Mouse (Mus musculus) bone marrow macrophage, adult 2 months (primary cell): ENCODE results near the gene Mrnip.
A peak's percentile ranks its signal among the peaks of the same experiment; 100 is the strongest.

Experiments
- CTCF ChIP-seq: IDR thresholded peaks from 2 replicates; pipeline ENCODE4 v1.5.1; 2012; ENCODE audit warnings: low read depth, mild to moderate bottlenecking, low read length, moderate library complexity
- POLR2A ChIP-seq: IDR thresholded peaks from 2 replicates; pipeline ENCODE4 v1.6.1; 2012; ENCODE audit warnings: mild to moderate bottlenecking, low read depth, low read length, borderline replicate concordance

DNA sequence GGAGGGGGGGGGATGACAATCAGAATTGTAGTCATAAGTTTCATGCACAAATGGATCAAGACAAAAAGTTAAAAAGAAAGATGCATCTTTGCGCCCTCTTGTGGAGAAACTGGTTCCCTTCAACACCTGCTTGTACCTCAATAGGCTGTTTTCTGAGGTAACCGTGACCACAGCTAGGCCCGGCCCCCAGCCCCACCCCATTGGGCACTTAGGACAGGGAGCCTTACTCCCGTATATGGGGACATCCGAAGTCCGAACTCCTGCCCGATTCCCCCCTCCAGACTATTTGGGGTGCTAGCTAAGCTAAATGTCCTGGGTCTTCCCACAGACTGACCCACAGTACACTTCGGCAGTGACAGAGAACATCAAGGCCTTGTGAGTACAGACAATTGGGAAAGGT, 57.2 kb downstream of the Mrnip start:
- TF ChIP-seq POLR2A, result no peak
- peak; percentile 56; the same call in 1 of the 2 replicates for TF ChIP-seq CTCF
